Mouse (Mus musculus): Measurements from ENCODE around the gene Rbfox1. TPM values are rescaled to one million over a fixed set of nuclear protein-coding genes. Genes with fewer than 3 reads are reported as not detected.
A peak's percentile ranks its signal among the peaks of the same experiment; 100 is the strongest.

Rbfox1 gene
- polyA plus RNA-seq, 1 experiment: 0.22 TPM

GRCm38 (mm10) chr16:6844659-6845058, 959.5 kb downstream of the Rbfox1 start:
- TF ChIP-seq MAX (IDR thresholded peaks at IDR 0.05): peak; percentile 61
- no peak for TF ChIP-seq FOSL1 (IDR thresholded peaks at IDR 0.05; ENCODE audit: insufficient read depth, low read length, poor library complexity, severe bottlenecking)
- TF ChIP-seq USF1 (IDR thresholded peaks at IDR 0.05; ENCODE audit: low read depth): peak; percentile 62
- no peak for TF ChIP-seq CTCF (IDR thresholded peaks at IDR 0.05; ENCODE audit: control insufficient read depth, insufficient read depth, insufficient read length)
- TF ChIP-seq MYOD1 (IDR thresholded peaks at IDR 0.05; ENCODE audit: control insufficient read depth, insufficient read length, low read depth): peak; percentile 99
- TF ChIP-seq MYOG (IDR thresholded peaks at IDR 0.05; ENCODE audit: control insufficient read depth, extremely low read depth, insufficient read length): no peak
- no peak for TF ChIP-seq CEBPB (IDR thresholded peaks at IDR 0.05; ENCODE audit: low read depth)

GRCm38 (mm10) chr16:6851393-6851792, 966.2 kb downstream of the Rbfox1 start:
- Histone ChIP-seq H3K36me3 (ENCODE audit: control insufficient read depth, insufficient read depth) (no peaks in the 10 kb centered on the region), H3ac (ENCODE audit: control insufficient read depth, insufficient read length, low read depth) (no peak overlapping the region), H3K4me3 (ENCODE audit: insufficient read depth, poor library complexity, severe bottlenecking) (no peak overlapping the region), H3K79me3 (ENCODE audit: low read depth) (no peaks in the 10 kb centered on the region), H3K79me2 (ENCODE audit: control insufficient read depth, insufficient read depth) (no peaks in the 10 kb centered on the region), H3K27me3 (ENCODE audit: control insufficient read depth, insufficient read depth, insufficient read length) (no peaks in the 10 kb centered on the region)
- TF ChIP-seq CTCF (IDR thresholded peaks at IDR 0.05; ENCODE audit: control insufficient read depth, insufficient read depth, insufficient read length) (no peak), FOSL1 (IDR thresholded peaks at IDR 0.05; ENCODE audit: insufficient read depth, low read length, poor library complexity, severe bottlenecking) (no peak), MAX (IDR thresholded peaks at IDR 0.05) (no peak), CEBPB (IDR thresholded peaks at IDR 0.05; ENCODE audit: low read depth) (no peak), MYOD1 (IDR thresholded peaks at IDR 0.05; ENCODE audit: control insufficient read depth, insufficient read length, low read depth) (no peak), MYOG (IDR thresholded peaks at IDR 0.05; ENCODE audit: control insufficient read depth, extremely low read depth, insufficient read length) (no peak), USF1 (IDR thresholded peaks at IDR 0.05; ENCODE audit: low read depth) (no peak)

More at GRCm38 (mm10) chr16:6844659-6845058, 959.5 kb downstream of the Rbfox1 start:
- Histone ChIP-seq H3K36me3 (ENCODE audit: control insufficient read depth, insufficient read depth) (no peaks in the 10 kb centered on the region), H3K4me3 (ENCODE audit: insufficient read depth, poor library complexity, severe bottlenecking) (no peak overlapping the region), H3K79me3 (ENCODE audit: low read depth) (no peaks in the 10 kb centered on the region), H3ac (ENCODE audit: control insufficient read depth, insufficient read length, low read depth) (no peak overlapping the region), H3K27me3 (ENCODE audit: control insufficient read depth, insufficient read depth, insufficient read length) (no peaks in the 10 kb centered on the region), H3K79me2 (ENCODE audit: control insufficient read depth, insufficient read depth) (no peaks in the 10 kb centered on the region)

GRCm38 (mm10) chr16:6853796-6854195, 968.6 kb downstream of the Rbfox1 start:
- Histone ChIP-seq H3K4me3 (ENCODE audit: insufficient read depth, poor library complexity, severe bottlenecking) (no peak overlapping the region), H3K79me2 (ENCODE audit: control insufficient read depth, insufficient read depth) (no peaks in the 10 kb centered on the region), H3ac (ENCODE audit: control insufficient read depth, insufficient read length, low read depth) (no peak overlapping the region), H3K27me3 (ENCODE audit: control insufficient read depth, insufficient read depth, insufficient read length) (no peaks in the 10 kb centered on the region), H3K36me3 (ENCODE audit: control insufficient read depth, insufficient read depth) (no peaks in the 10 kb centered on the region), H3K79me3 (ENCODE audit: low read depth) (no peaks in the 10 kb centered on the region)
- TF ChIP-seq CEBPB (IDR thresholded peaks at IDR 0.05; ENCODE audit: low read depth) (no peak), MYOG (IDR thresholded peaks at IDR 0.05; ENCODE audit: control insufficient read depth, extremely low read depth, insufficient read length) (no peak), CTCF (IDR thresholded peaks at IDR 0.05; ENCODE audit: control insufficient read depth, insufficient read depth, insufficient read length) (no peak), MAX (IDR thresholded peaks at IDR 0.05) (no peak), MYOD1 (IDR thresholded peaks at IDR 0.05; ENCODE audit: control insufficient read depth, insufficient read length, low read depth) (no peak), USF1 (IDR thresholded peaks at IDR 0.05; ENCODE audit: low read depth) (no peak), FOSL1 (IDR thresholded peaks at IDR 0.05; ENCODE audit: insufficient read depth, low read length, poor library complexity, severe bottlenecking) (no peak)

GRCm38 (mm10) chr16:6861656-6862055, 976.5 kb downstream of the Rbfox1 start:
- TF ChIP-seq CTCF (IDR thresholded peaks at IDR 0.05; ENCODE audit: control insufficient read depth, insufficient read depth, insufficient read length) (no peak), CEBPB (IDR thresholded peaks at IDR 0.05; ENCODE audit: low read depth) (no peak), FOSL1 (IDR thresholded peaks at IDR 0.05; ENCODE audit: insufficient read depth, low read length, poor library complexity, severe bottlenecking) (no peak), USF1 (IDR thresholded peaks at IDR 0.05; ENCODE audit: low read depth) (no peak), MYOD1 (IDR thresholded peaks at IDR 0.05; ENCODE audit: control insufficient read depth, insufficient read length, low read depth) (no peak), MAX (IDR thresholded peaks at IDR 0.05) (no peak), MYOG (IDR thresholded peaks at IDR 0.05; ENCODE audit: control insufficient read depth, extremely low read depth, insufficient read length) (no peak)

GRCm38 (mm10) chr16:6882683-6883430, 997.7 kb downstream of the Rbfox1 start:
- Histone ChIP-seq H3K79me3 (ENCODE audit: low read depth) (no peaks in the 10 kb centered on the region), H3K36me3 (ENCODE audit: control insufficient read depth, insufficient read depth) (no peaks in the 10 kb centered on the region), H3K79me2 (ENCODE audit: control insufficient read depth, insufficient read depth) (no peaks in the 10 kb centered on the region), H3K27me3 (ENCODE audit: control insufficient read depth, insufficient read depth, insufficient read length) (no peaks in the 10 kb centered on the region), H3ac (ENCODE audit: control insufficient read depth, insufficient read length, low read depth) (no peak overlapping the region), H3K4me3 (ENCODE audit: insufficient read depth, poor library complexity, severe bottlenecking) (no peak overlapping the region)
- no peak for TF ChIP-seq MYOG (IDR thresholded peaks at IDR 0.05; ENCODE audit: control insufficient read depth, extremely low read depth, insufficient read length)
- no peak for TF ChIP-seq FOSL1 (IDR thresholded peaks at IDR 0.05; ENCODE audit: insufficient read depth, low read length, poor library complexity, severe bottlenecking)
- TF ChIP-seq CTCF (IDR thresholded peaks at IDR 0.05; ENCODE audit: control insufficient read depth, insufficient read depth, insufficient read length): no peak
- TF ChIP-seq MYOD1 (IDR thresholded peaks at IDR 0.05; ENCODE audit: control insufficient read depth, insufficient read length, low read depth): peak; percentile 82
- TF ChIP-seq MAX (IDR thresholded peaks at IDR 0.05): no peak

More at GRCm38 (mm10) chr16:6861656-6862055, 976.5 kb downstream of the Rbfox1 start:
- no peaks in the 10 kb centered on the region for H3K27me3 ChIP-seq (ENCODE audit: control insufficient read depth, insufficient read depth, insufficient read length)
- no peaks in the 10 kb centered on the region for H3K79me2 ChIP-seq (ENCODE audit: control insufficient read depth, insufficient read depth)
- no peaks in the 10 kb centered on the region for H3K36me3 ChIP-seq (ENCODE audit: control insufficient read depth, insufficient read depth)
- H3K4me3 ChIP-seq (ENCODE audit: insufficient read depth, poor library complexity, severe bottlenecking): no peak overlapping the region
- no peaks in the 10 kb centered on the region for H3K79me3 ChIP-seq (ENCODE audit: low read depth)
- H3ac ChIP-seq (ENCODE audit: control insufficient read depth, insufficient read length, low read depth): no peak overlapping the region

Data from C2C12 (cell line).